Mouse (Mus musculus) kidney, adult 10 weeks (tissue): ENCODE data around the gene Olfr1099. TPM values are rescaled to one million over a fixed set of nuclear protein-coding genes. Genes with fewer than 3 reads are reported as not detected.

ENCODE experiments used
- polyA plus RNA-seq: library from polyadenylated mRNA; stranded (reverse); fragments of 350-450 nt; fragmentation: Illumina TruSeq; extraction: RNeasy Lipid Tissue Mini Kit (QIAGEN cat#74804); gene quantifications from one replicate; pipeline ENCODE4 v1.2.3, GENCODE M21; 2014; ENCODE audit warnings: low read depth, low replicate concordance

Olfr1099 gene
- polyA plus RNA-seq: not detected

DNA sequence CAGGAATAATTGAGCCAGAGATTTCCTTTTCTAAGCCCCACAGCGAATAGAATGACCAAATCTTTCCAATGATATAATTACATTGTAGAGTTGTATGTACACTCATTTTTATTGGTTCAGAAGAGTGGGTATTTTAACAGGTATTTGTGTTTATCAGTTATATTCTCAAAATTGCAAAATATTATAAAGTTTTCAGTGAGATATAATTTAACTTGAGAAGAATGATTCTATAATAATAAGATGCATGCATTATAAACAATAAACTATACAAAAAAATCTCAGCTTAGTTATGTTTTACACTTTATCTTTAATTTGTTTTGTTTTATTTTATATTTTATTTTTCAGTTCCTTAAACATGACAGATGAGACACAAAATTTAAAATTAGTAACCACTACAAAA, at the start of gene Olfr1099:
TSS of gene Olfr1099 (minus strand) at position 101 of the 400 bp plus-strand sequence.

DNA sequence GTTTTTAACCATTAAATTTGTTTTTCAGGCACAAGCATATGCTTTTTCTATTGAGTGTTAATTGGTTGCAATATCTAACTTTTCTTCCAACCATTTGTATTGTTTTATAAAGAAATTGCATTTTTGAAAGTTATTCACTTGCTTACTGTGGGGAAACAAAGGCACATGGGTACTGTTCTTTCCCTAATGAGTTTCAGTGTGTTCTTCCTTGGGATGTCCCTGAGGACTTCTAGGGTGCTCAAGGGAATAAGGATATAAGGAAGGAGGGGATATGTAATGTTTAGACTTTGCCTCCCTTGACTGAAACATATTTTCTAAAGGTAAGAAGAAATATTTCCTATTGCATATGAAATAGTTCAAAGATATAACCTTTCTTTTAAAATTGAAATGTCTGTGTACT, 37.6 kb upstream of the Olfr1099 start, which contains the start of gene Olfr1102:
TSS of gene Olfr1102 (plus strand) at position 301 of the 400 bp plus-strand sequence.

DNA sequence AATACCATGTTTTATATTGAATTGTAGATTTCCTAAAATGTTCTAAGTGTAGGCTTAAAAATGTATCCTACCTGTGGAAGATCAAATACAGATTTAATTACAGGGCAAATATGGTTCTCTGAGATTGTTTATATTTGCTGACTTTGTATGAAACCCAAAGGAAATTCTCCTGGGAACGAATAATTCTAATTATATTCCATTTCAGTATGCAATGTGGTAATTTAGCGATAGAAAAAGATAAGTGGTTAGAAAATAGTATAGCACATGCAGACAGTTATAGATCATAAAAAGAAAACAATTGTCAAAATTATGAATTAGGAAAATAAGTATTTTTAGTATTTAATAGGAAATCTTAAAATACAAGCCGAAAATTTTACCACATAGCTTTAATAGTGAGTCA, 30.6 kb upstream of the Olfr1099 start, which contains the start of gene Olfr1101:
TSS of gene Olfr1101 (minus strand) at position 101 of the 400 bp plus-strand sequence.

DNA sequence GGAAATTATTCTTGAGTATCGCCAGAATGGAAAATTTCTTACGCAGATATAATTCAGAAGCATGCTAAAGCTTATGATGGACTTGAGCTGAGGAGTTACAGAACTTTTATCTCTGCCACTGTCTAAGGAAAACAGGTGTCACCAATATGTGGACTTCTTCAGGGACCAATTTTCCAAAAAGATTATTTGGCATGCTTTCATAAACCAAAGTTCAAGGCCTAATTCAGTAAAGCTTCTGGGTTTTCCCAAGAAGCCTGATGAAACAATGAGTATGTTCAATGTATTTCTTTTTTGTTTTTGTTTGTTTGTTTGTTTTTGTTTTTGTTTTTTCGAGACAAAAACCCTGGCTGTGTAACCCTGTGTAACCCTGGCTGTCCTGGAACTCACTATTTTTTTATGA, 19.4 kb upstream of the Olfr1099 start, which contains the start of gene Olfr1100:
TSS of gene Olfr1100 (minus strand) at position 101 of the 400 bp plus-strand sequence.

DNA sequence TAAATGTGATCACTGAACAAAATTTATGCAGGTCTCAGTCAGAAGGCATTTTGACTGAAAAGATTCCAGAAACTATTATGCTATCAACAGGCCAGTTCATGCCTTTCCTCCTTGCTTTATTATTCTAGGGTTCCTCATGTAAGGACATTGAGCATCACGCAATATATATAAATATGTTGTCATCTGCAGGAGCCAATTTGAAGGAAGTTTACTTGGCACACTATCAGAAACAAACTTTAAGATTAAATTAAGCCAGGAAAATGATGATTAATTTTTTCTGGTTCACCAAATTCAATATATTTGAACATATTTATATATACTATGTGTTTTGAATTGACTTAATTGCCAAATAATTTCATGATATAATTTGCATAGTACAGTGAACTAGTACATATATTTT, 36.0 kb downstream of the Olfr1099 start, which contains the start of gene Olfr1098:
TSS of gene Olfr1098 (minus strand) at position 101 of the 400 bp plus-strand sequence.

Other genes with a start within 250 kb of the Olfr1099 start
- not detected for gene Olfr1089, start 227.0 kb downstream of the Olfr1099 start, polyA plus RNA-seq
- gene Olfr1090, start 201.7 kb downstream of the Olfr1099 start, polyA plus RNA-seq: not detected
- not detected for gene Olfr1093, start 178.2 kb downstream of the Olfr1099 start, polyA plus RNA-seq
- gene Olfr141, start 150.7 kb downstream of the Olfr1099 start, polyA plus RNA-seq: not detected
- gene Olfr1094, start 136.0 kb downstream of the Olfr1099 start, polyA plus RNA-seq: not detected
- not detected for gene Olfr1095, start 109.0 kb downstream of the Olfr1099 start, polyA plus RNA-seq
- not detected for gene Gm13723, start 85.9 kb downstream of the Olfr1099 start, polyA plus RNA-seq
- not detected for gene Olfr1097, start 68.5 kb downstream of the Olfr1099 start, polyA plus RNA-seq
- not detected for gene Olfr1098, start 36.1 kb downstream of the Olfr1099 start, polyA plus RNA-seq
- not detected for gene Olfr1100, start 19.3 kb upstream of the Olfr1099 start, polyA plus RNA-seq
- not detected for gene Olfr1101, start 30.5 kb upstream of the Olfr1099 start, polyA plus RNA-seq
- not detected for gene Olfr1102, start 37.7 kb upstream of the Olfr1099 start, polyA plus RNA-seq
- not detected for gene Olfr1104, start 66.4 kb upstream of the Olfr1099 start, polyA plus RNA-seq
- gene Olfr1105, start 75.8 kb upstream of the Olfr1099 start, polyA plus RNA-seq: not detected
- gene Olfr1106, start 91.6 kb upstream of the Olfr1099 start, polyA plus RNA-seq: not detected
- not detected for gene Olfr1107, start 115.1 kb upstream of the Olfr1099 start, polyA plus RNA-seq
- not detected for gene Olfr1109, start 135.3 kb upstream of the Olfr1099 start, polyA plus RNA-seq
- not detected for gene Olfr259, start 153.9 kb upstream of the Olfr1099 start, polyA plus RNA-seq
- not detected for gene Olfr1110, start 179.6 kb upstream of the Olfr1099 start, polyA plus RNA-seq
- gene Olfr1111, start 191.9 kb upstream of the Olfr1099 start, polyA plus RNA-seq: not detected
- not detected for gene Olfr1112, start 227.1 kb upstream of the Olfr1099 start, polyA plus RNA-seq
- gene Olfr1113, start 248.3 kb upstream of the Olfr1099 start, polyA plus RNA-seq: not detected